In the genomic region with DNA sequence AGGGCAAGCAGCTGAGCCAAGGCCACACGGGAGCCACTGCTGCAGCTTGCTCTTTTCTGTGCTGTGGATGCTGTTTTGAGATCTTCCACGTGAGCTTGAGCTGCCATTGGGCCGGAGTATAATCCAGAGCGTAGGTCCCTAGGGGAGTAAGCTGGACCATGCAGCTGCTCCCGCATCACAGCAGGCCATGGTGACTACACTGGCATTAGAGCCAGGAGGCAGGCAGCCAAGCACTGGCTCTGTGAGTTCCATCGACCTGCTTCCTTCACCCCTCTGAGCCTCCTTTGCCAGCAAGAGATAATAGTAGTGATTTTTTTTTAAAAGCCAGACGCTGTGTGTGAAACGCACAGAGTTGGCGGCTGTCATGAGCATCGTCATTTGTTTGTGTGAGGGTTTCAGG, we compare ENCODE assay signal across 10 mouse cellular contexts. TPM values are rescaled to one million over a fixed set of nuclear protein-coding genes. Genes with fewer than 3 reads are reported as not detected.
A peak's percentile ranks its signal among the peaks of the same experiment; 100 is the strongest.
DNase-seq lines count a peak whose midpoint lies in the region; ATAC-seq and TF ChIP-seq lines count a peak whose summit lies in the region.
"Had no signal": no experiment of that assay in that cellular context is flagged by ENCODE, and none has a peak within 500 bp of the region (broad histone marks: within the 10 kb centered on the region; RNA-seq: fewer than 3 reads in every experiment).

No protein-coding gene starts in this region.

- peaks cover 50% of the 10 kb centered on the region for H3K4me1 ChIP-seq in heart, embryonic 12.5 days (replicated peaks)
- H3K4me1 ChIP-seq in embryonic facial prominence, embryonic 13.5 days = peaks cover 25% of the 10 kb centered on the region
- peaks cover 8% of the 10 kb centered on the region; the same call in 1 of the 2 replicates for H3K4me1 ChIP-seq in midbrain, postnatal 0 days (ENCODE audit: insufficient read depth, low read length)
- no peaks in the 10 kb centered on the region; the same call in 1 of the 2 replicates for H3K4me1 ChIP-seq in liver, embryonic 11.5 days (replicated peaks; ENCODE audit: control insufficient read depth, insufficient read depth, low read length)

- no peak for TF ChIP-seq CTCF in midbrain, postnatal 0 days (IDR thresholded peaks at IDR 0.05)

- H3K9me3 ChIP-seq in heart, embryonic 12.5 days (replicated peaks) = no peaks in the 10 kb centered on the region
- H3K9me3 ChIP-seq in embryonic facial prominence, embryonic 13.5 days = no peaks in the 10 kb centered on the region
- H3K9me3 ChIP-seq in midbrain, postnatal 0 days (ENCODE audit: low read length) = no peaks in the 10 kb centered on the region
- H3K9me3 ChIP-seq in liver, embryonic 11.5 days (ENCODE audit: control insufficient read depth, low read length) = no peaks in the 10 kb centered on the region

- H3K27me3 ChIP-seq in heart, embryonic 12.5 days (replicated peaks) = peaks cover 4% of the 10 kb centered on the region; the same call in 1 of the 2 replicates
- no peaks in the 10 kb centered on the region for H3K27me3 ChIP-seq in embryonic facial prominence, embryonic 13.5 days
- H3K27me3 ChIP-seq in midbrain, postnatal 0 days (ENCODE audit: insufficient read depth, low read length) = no peaks in the 10 kb centered on the region
- H3K27me3 ChIP-seq in liver, embryonic 11.5 days (replicated peaks; ENCODE audit: control insufficient read depth, insufficient read depth, low read length) = peaks cover 36% of the 10 kb centered on the region

- ATAC-seq in heart, embryonic 12.5 days (ENCODE audit: insufficient number of reproducible peaks, low FRiP score) = no peak
- ATAC-seq in embryonic facial prominence, embryonic 13.5 days (ENCODE audit: insufficient number of reproducible peaks, insufficient read depth, low FRiP score, low TSS enrichment, low read depth) = no peak
- no peak for ATAC-seq in midbrain, postnatal 0 days (ENCODE audit: low FRiP score)
- ATAC-seq in liver, embryonic 11.5 days (replicated peaks; ENCODE audit: low FRiP score) = no peak

- intact Hi-C loops in left cerebral cortex, postnatal 4 days (cut with DNase I) = no loop called here

- H3K4me2 ChIP-seq in heart, embryonic 12.5 days = peak overlapping the region; percentile 98; the same call in 1 of the 2 replicates
- no peak overlapping the region for H3K4me2 ChIP-seq in embryonic facial prominence, embryonic 13.5 days
- H3K4me2 ChIP-seq in midbrain, postnatal 0 days (ENCODE audit: low read depth, low read length, poor library complexity, severe bottlenecking) = no peak overlapping the region
- H3K4me2 ChIP-seq in liver, embryonic 11.5 days = no peak overlapping the region

- peaks cover 3% of the 10 kb centered on the region; the same call in 1 of the 2 replicates for H3K36me3 ChIP-seq in heart, embryonic 12.5 days
- H3K36me3 ChIP-seq in embryonic facial prominence, embryonic 13.5 days = peaks cover 15% of the 10 kb centered on the region
- no peaks in the 10 kb centered on the region for H3K36me3 ChIP-seq in midbrain, postnatal 0 days (ENCODE audit: insufficient read depth, low read length)
- H3K36me3 ChIP-seq in liver, embryonic 11.5 days (ENCODE audit: control insufficient read depth, insufficient read depth, low read length) = no peaks in the 10 kb centered on the region

- no peak overlapping the region for H3K27ac ChIP-seq in heart, embryonic 12.5 days (ENCODE audit: poor library complexity, severe bottlenecking)
- H3K27ac ChIP-seq in embryonic facial prominence, embryonic 13.5 days = no peak overlapping the region
- H3K27ac ChIP-seq in midbrain, postnatal 0 days (ENCODE audit: low read depth, low read length) = no peak overlapping the region
- no peak overlapping the region for H3K27ac ChIP-seq in liver, embryonic 11.5 days (ENCODE audit: low read depth, low read length)

- WGBS in heart, embryonic 12.5 days = 75% methylated on average over 10 of the region's 10 CpGs
- 86% methylated on average over 10 of the region's 10 CpGs for WGBS in embryonic facial prominence, embryonic 13.5 days
- WGBS in midbrain, postnatal 0 days = 66% methylated on average over 10 of the region's 10 CpGs
- WGBS in liver, embryonic 11.5 days = 86% methylated on average over 10 of the region's 10 CpGs

- DNase-seq in heart, adult 9 months (ENCODE audit: low spot score in 2 of 2) = no peak
- DNase-seq in left cerebral cortex, postnatal 4 days = peak; percentile 62
- no peak for DNase-seq in left cerebral cortex, adult 11 months (ENCODE audit: low spot score)
- DNase-seq in midbrain, postnatal 0 days (ENCODE audit: low spot score) = peak; percentile 60
- DNase-seq in liver, embryonic 11.5 days (ENCODE audit: low spot score) = no peak
- DNase-seq in thymus, postnatal 25 days = no peak
- DNase-seq: layer of hippocampus, postnatal 36 days; lung, adult 18-20 months had no signal

- H3K4me3 ChIP-seq in heart, embryonic 12.5 days = no peak overlapping the region
- no peak overlapping the region for H3K4me3 ChIP-seq in embryonic facial prominence, embryonic 13.5 days
- no peak overlapping the region for H3K4me3 ChIP-seq in midbrain, postnatal 0 days (ENCODE audit: low read depth, low read length)
- H3K4me3 ChIP-seq in liver, embryonic 11.5 days (ENCODE audit: low read depth, low read length) = no peak overlapping the region

- 0 out of 2 replicates have a peak overlapping the region, but pooled peaks have one; percentile 18 for H3K9ac ChIP-seq in heart, embryonic 12.5 days
- peak overlapping the region; percentile 36; the same call in 1 of the 2 replicates for H3K9ac ChIP-seq in embryonic facial prominence, embryonic 13.5 days
- H3K9ac ChIP-seq in midbrain, postnatal 0 days (replicated peaks; ENCODE audit: low read length, poor library complexity, severe bottlenecking) = no peak overlapping the region
- no peak overlapping the region for H3K9ac ChIP-seq in liver, embryonic 11.5 days (ENCODE audit: low read depth, low read length)

RNA-seq across cellular contexts. Expression of gene Aif1l, which starts 2.3 kb away (rescaled TPM):
- polyA plus RNA-seq in heart, embryonic 12.5 days (2016; fragmentation: Nextera tagmentation; extraction: Ambion mirVana) = 80.5 and 81.6 TPM in 2 replicates
- total RNA-seq in left cerebral cortex, postnatal 4 days (2021) = 10 to 100 TPM; 10.5 to 14.1 TPM
- polyA plus RNA-seq in embryonic facial prominence, embryonic 13.5 days (2015; fragmentation: Nextera tagmentation; extraction: Ambion mirVana) = 45.9 and 46.4 TPM in 2 replicates
- total RNA-seq in midbrain, postnatal 0 days (2014; rRNA removed) = 20.2 and 24.1 TPM in 2 replicates
- polyA plus RNA-seq in midbrain, postnatal 0 days (2015; fragmentation: Nextera tagmentation; extraction: Ambion mirVana) = 19.1 and 21.4 TPM in 2 replicates
- 14.8 and 15.6 TPM in 2 replicates for polyA plus RNA-seq in liver, embryonic 11.5 days (2014; fragmentation: Nextera tagmentation; extraction: Ambion mirVana)

RNA-seq across cellular contexts. Expression of gene Nup214, which starts 22.0 kb away (rescaled TPM):
- 59.8 and 63.4 TPM in 2 replicates for polyA plus RNA-seq in heart, embryonic 12.5 days (2016; fragmentation: Nextera tagmentation; extraction: Ambion mirVana)
- 10 to 100 TPM; 54.0 to 59.8 TPM for total RNA-seq in left cerebral cortex, postnatal 4 days (2021)
- 115 and 118 TPM in 2 replicates for polyA plus RNA-seq in embryonic facial prominence, embryonic 13.5 days (2015; fragmentation: Nextera tagmentation; extraction: Ambion mirVana)
- 28.5 and 29.0 TPM in 2 replicates for total RNA-seq in midbrain, postnatal 0 days (2014; rRNA removed)
- 59.7 and 67.0 TPM in 2 replicates for polyA plus RNA-seq in midbrain, postnatal 0 days (2015; fragmentation: Nextera tagmentation; extraction: Ambion mirVana)
- polyA plus RNA-seq in liver, embryonic 11.5 days (2014; fragmentation: Nextera tagmentation; extraction: Ambion mirVana) = 88.0 and 90.6 TPM in 2 replicates

Comparison
In these comparisons a context has a peak if more than half of its experiments do, and no peak if none do; other contexts are left out.
1. DNase-seq: peak in left cerebral cortex, postnatal 4 days (single experiment) and midbrain, postnatal 0 days (single experiment); none in heart, adult 9 months (0 of 2), left cerebral cortex, adult 11 months (single experiment), liver, embryonic 11.5 days (single experiment) and thymus, postnatal 25 days (single experiment).
2. H3K9ac ChIP-seq: peak in heart, embryonic 12.5 days (single experiment) and embryonic facial prominence, embryonic 13.5 days (single experiment); none in midbrain, postnatal 0 days (single experiment) and liver, embryonic 11.5 days (single experiment).